Mouse (Mus musculus): ENCODE measurements around the gene Esp36. TPM values are rescaled to one million over a fixed set of nuclear protein-coding genes. Genes with fewer than 3 reads are reported as not detected.
"Not testable (repeated sequence)": the region's sequence is repeated elsewhere in the genome, so short reads cannot be mapped to it uniquely, and the experiment has no call there.

Gene Esp36
- not detected in 2 replicates for polyA plus RNA-seq (2014; fragmentation: Nextera tagmentation; extraction: Ambion mirVana)

GRCm38 (mm10) chr17:38420085-38420484 lies at the start of gene Esp36:
TSS of gene Esp36 (minus strand) at chr17:38420185.
- H3K4me2 ChIP-seq (ENCODE audit: low read depth, low read length, severe bottlenecking), result no peak within 1 kb of the TSS
- H3K27ac ChIP-seq (ENCODE audit: low read depth, low read length), result no peak within 1 kb of the TSS
- no peak for ATAC-seq (replicated peaks; ENCODE audit: low FRiP score)
- 82% methylated on average over 2 of the region's 2 CpGs for WGBS
- no peaks in the 10 kb centered on the region for H3K27me3 ChIP-seq (ENCODE audit: control insufficient read depth, insufficient read depth, low read length)
- no peak within 1 kb of the TSS for H3K4me3 ChIP-seq (ENCODE audit: low read depth, low read length)
- H3K9ac ChIP-seq (ENCODE audit: low read length), result no peak within 1 kb of the TSS
- no peaks in the 10 kb centered on the region for H3K4me1 ChIP-seq (replicated peaks; ENCODE audit: control insufficient read depth, insufficient read depth, low read length)
- no peaks in the 10 kb centered on the region for H3K36me3 ChIP-seq (ENCODE audit: control insufficient read depth, insufficient read depth, low read length)
- DNase-seq (ENCODE audit: low spot score), result no peak
- H3K9me3 ChIP-seq (ENCODE audit: control insufficient read depth, low read length), result no peaks in the 10 kb centered on the region; the same call in 1 of the 2 replicates

- H3K9me3 ChIP-seq (ENCODE audit: control insufficient read depth, low read length); H3K4me2 ChIP-seq (ENCODE audit: low read depth, low read length, severe bottlenecking); ATAC-seq (replicated peaks; ENCODE audit: low FRiP score); H3K4me1 ChIP-seq (replicated peaks; ENCODE audit: control insufficient read depth, insufficient read depth, low read length); H3K9ac ChIP-seq (ENCODE audit: low read length); DNase-seq (ENCODE audit: low spot score); H3K36me3 ChIP-seq (ENCODE audit: control insufficient read depth, insufficient read depth, low read length); H3K27me3 ChIP-seq (ENCODE audit: control insufficient read depth, insufficient read depth, low read length); H3K4me3 ChIP-seq (ENCODE audit: low read depth, low read length); H3K27ac ChIP-seq (ENCODE audit: low read depth, low read length): not testable (repeated sequence)
Observed at GRCm38 (mm10) chr17:38456206-38456605, 36.2 kb upstream of the Esp36 start.

- no peaks in the 10 kb centered on the region for H3K27me3 ChIP-seq (ENCODE audit: control insufficient read depth, insufficient read depth, low read length)
- no peak overlapping the region for H3K9ac ChIP-seq (ENCODE audit: low read length)
- H3K4me1 ChIP-seq (replicated peaks; ENCODE audit: control insufficient read depth, insufficient read depth, low read length), result no peaks in the 10 kb centered on the region
- no peak for ATAC-seq (replicated peaks; ENCODE audit: low FRiP score)
- 80% methylated on average over 2 of the region's 2 CpGs for WGBS
- H3K4me2 ChIP-seq (ENCODE audit: low read depth, low read length, severe bottlenecking), result no peak overlapping the region
- H3K9me3 ChIP-seq (ENCODE audit: control insufficient read depth, low read length), result no peaks in the 10 kb centered on the region
- DNase-seq (ENCODE audit: low spot score), result no peak
- H3K27ac ChIP-seq (ENCODE audit: low read depth, low read length), result no peak overlapping the region
- no peak overlapping the region for H3K4me3 ChIP-seq (ENCODE audit: low read depth, low read length)
- H3K36me3 ChIP-seq (ENCODE audit: control insufficient read depth, insufficient read depth, low read length), result no peaks in the 10 kb centered on the region
Observed at GRCm38 (mm10) chr17:38450688-38451087, 30.7 kb upstream of the Esp36 start.

- ATAC-seq (replicated peaks; ENCODE audit: low FRiP score) (no peak), DNase-seq (ENCODE audit: low spot score) (no peak)
- Histone ChIP-seq H3K9ac (ENCODE audit: low read length) (no peak overlapping the region), H3K27me3 (ENCODE audit: control insufficient read depth, insufficient read depth, low read length) (no peaks in the 10 kb centered on the region), H3K4me1 (replicated peaks; ENCODE audit: control insufficient read depth, insufficient read depth, low read length) (no peaks in the 10 kb centered on the region), H3K36me3 (ENCODE audit: control insufficient read depth, insufficient read depth, low read length) (no peaks in the 10 kb centered on the region), H3K27ac (ENCODE audit: low read depth, low read length) (no peak overlapping the region), H3K4me2 (ENCODE audit: low read depth, low read length, severe bottlenecking) (no peak overlapping the region), H3K4me3 (ENCODE audit: low read depth, low read length) (no peak overlapping the region), H3K9me3 (ENCODE audit: control insufficient read depth, low read length) (no peaks in the 10 kb centered on the region; the same call in 1 of the 2 replicates)
- 75% methylated on average over 3 of the region's 3 CpGs for WGBS
Observed at GRCm38 (mm10) chr17:38406135-38406534, 13.8 kb downstream of the Esp36 start.

GRCm38 (mm10) chr17:38391821-38392220 lies 28.2 kb downstream of the Esp36 start:
- Histone ChIP-seq H3K9ac (ENCODE audit: low read length) (no peak overlapping the region), H3K4me2 (ENCODE audit: low read depth, low read length, severe bottlenecking) (no peak overlapping the region), H3K27ac (ENCODE audit: low read depth, low read length) (no peak overlapping the region), H3K4me1 (replicated peaks; ENCODE audit: control insufficient read depth, insufficient read depth, low read length) (no peaks in the 10 kb centered on the region), H3K4me3 (ENCODE audit: low read depth, low read length) (no peak overlapping the region), H3K27me3 (ENCODE audit: control insufficient read depth, insufficient read depth, low read length) (no peaks in the 10 kb centered on the region), H3K36me3 (ENCODE audit: control insufficient read depth, insufficient read depth, low read length) (no peaks in the 10 kb centered on the region), H3K9me3 (ENCODE audit: control insufficient read depth, low read length) (no peaks in the 10 kb centered on the region; the same call in 1 of the 2 replicates)
- no peak for DNase-seq (ENCODE audit: low spot score)
- WGBS, result 70% methylated on average over 2 of the region's 2 CpGs
- no peak for ATAC-seq (replicated peaks; ENCODE audit: low FRiP score)

Other genes with a start within 250 kb of the Esp36 start
- gene Olfr134, start 248.8 kb downstream of the Esp36 start, polyA plus RNA-seq (2014; fragmentation: Nextera tagmentation; extraction: Ambion mirVana), result not detected in 2 replicates
- gene Olfr135, start 215.8 kb downstream of the Esp36 start, polyA plus RNA-seq (2014; fragmentation: Nextera tagmentation; extraction: Ambion mirVana), result not detected in 2 replicates
- gene Olfr138, start 159.2 kb downstream of the Esp36 start, polyA plus RNA-seq (2014; fragmentation: Nextera tagmentation; extraction: Ambion mirVana), result not detected in 2 replicates
- not detected in 2 replicates for gene Olfr137, start 112.6 kb downstream of the Esp36 start, polyA plus RNA-seq (2014; fragmentation: Nextera tagmentation; extraction: Ambion mirVana)
- not detected in 2 replicates for gene Olfr136, start 90.4 kb downstream of the Esp36 start, polyA plus RNA-seq (2014; fragmentation: Nextera tagmentation; extraction: Ambion mirVana)
- not detected in 2 replicates for gene Esp34, start 134.0 kb upstream of the Esp36 start, polyA plus RNA-seq (2014; fragmentation: Nextera tagmentation; extraction: Ambion mirVana)
- not detected in 2 replicates for gene Esp31, start 219.3 kb upstream of the Esp36 start, polyA plus RNA-seq (2014; fragmentation: Nextera tagmentation; extraction: Ambion mirVana)

All from forebrain, embryonic 11.5 days (tissue).